Mouse (Mus musculus): ENCODE results near the gene Rpap3. TPM values are rescaled to one million over a fixed set of nuclear protein-coding genes. Genes with fewer than 3 reads are reported as not detected.
A peak's percentile ranks its signal among the peaks of the same experiment; 100 is the strongest.

Gene Rpap3
- total RNA-seq, 2 experiments from 2014 or later: 27.1 to 28.2 TPM

DNA sequence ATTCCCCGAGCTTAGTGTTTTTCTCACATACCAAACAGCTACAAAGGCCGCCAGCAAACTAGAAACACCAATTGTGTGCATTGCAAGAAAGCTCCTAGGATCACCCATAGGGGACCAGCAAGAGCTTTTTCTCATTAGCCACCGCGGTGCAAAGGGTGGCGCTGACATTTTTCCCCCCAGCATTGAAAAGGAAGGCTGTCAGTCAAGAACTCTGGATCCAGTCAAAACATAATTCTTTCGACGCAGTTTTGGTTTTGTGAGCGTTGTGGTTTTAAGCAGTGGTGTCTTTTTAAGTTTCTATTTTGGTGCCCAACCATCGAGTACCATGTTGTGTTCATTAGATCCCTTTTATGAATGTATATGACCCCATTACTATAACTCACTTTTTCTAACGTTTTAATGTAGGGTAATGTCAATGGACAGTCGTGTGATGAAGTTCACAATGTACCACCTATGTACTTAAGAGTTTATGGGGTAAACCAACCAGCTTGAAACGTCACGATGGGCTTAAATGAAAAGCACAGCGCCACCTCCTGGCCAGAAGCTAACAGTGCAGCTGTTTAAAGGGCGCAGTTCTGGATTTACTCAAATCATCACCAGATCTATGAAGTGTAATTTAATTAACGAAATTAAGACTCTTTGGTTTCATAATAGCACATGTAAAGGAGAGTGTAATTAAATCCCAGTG lies 40.5 kb downstream of the Rpap3 start:
- DNase-seq (ENCODE audit: low spot score in 2 of 2): no peak
- intact Hi-C loops (cut with DNase I): loop anchor here (2.0 to 10.0 kb wide), 3 partner anchors 350 to 470 kb away; partner anchors contain the start of genes Amigo2 and Pced1b

DNA sequence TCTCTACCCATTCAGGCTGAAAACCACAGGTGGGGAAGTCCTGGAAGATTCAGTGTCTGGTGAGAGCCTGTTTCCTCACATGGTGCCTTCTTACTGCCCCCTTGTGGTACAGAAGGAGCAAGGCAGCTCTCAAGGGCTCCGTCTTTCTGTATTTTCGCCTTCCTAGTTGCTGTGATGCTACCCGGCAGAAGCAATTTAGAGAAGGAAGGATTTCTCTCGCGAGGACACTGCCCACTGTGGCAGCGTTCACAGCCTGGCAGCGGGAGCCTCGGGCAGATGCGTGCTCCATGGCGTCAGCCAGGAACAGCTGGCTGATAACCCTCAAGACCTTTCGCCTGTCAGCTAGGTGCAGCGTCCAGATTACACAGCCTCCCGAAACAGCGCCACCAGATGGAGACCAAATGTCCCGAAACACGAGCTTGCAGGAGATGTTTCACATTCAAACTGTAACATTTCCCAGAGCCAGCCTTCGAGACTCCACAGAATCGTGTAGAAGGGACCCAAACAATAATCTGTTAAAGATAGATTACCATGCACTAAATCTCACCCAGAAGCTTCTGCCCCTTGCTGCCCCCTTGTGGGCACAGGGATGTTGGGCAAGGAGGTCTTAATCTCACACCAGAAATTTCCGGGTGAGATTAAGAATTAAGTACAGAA lies 41.7 kb downstream of the Rpap3 start:
- DNase-seq (ENCODE audit: low spot score in 2 of 2): peak; percentile 76
- intact Hi-C loops (cut with DNase I): loop anchor here (2.0 to 10.0 kb wide), 3 partner anchors 349 to 469 kb away; partner anchors contain the start of genes Amigo2 and Pced1b

DNA sequence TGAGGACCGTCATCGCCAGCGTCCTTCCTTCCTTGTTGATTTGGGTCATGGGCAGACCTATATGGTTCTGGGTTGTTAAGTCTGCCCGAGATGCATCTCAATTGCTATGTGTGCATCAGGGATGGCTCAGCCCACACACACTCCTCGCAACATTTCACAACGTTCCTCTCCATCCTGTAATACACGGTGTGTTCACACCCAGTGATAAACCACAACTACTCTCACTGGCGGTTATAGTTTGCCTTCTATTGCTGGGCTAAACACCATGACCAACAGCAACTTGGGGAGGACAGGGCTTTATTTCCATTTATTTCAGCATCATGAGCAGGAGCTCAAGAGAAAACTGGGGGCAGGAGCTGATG lies 46.9 kb downstream of the Rpap3 start:
- no peak for DNase-seq (ENCODE audit: low spot score in 2 of 2)
- intact Hi-C loops (cut with DNase I): no loop called here

DNA sequence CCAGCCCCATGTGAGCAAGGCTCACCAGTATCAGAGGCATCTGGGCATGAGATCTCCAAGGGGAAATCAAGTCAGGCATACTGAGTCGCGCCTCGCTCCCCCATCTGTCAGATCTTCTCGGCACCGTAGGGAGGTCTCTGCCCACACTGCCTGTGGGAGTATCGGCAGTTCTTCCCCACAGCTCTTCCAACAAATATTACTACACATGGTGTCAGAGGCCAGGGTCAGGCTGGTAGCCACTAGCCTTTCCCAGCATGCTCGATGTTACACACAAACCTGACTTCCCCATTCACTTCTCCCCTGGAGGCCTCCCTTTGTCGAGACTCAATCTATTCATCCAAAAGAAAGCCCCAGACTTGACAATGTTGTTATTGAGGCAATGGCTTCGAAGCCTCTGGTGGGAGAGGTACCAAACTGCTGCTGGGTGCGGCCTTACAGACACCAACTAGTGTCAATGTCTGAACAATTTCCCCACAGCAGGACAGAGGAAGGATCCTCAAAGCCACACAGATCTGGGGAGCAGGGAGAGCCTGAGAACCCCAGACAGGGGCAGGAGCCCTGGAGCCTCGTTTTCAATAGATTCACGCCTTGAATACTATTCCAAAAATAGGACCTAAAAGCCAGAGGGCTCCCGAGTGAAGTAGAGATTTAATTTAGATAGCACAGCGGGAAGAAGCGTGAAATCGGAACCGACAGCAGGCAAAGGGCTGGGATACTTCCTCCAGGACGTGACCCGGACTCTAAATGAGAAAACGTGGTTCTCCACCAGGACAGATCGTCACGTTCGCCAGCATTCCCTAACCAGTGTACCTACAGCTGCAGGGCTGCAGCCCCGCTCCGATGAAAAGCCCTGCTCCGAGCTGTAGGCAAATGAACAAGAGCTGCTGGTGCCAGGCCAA lies 47.5 kb downstream of the Rpap3 start:
- no peak for DNase-seq (ENCODE audit: low spot score in 2 of 2)
- intact Hi-C loops (cut with DNase I): no loop called here

DNA sequence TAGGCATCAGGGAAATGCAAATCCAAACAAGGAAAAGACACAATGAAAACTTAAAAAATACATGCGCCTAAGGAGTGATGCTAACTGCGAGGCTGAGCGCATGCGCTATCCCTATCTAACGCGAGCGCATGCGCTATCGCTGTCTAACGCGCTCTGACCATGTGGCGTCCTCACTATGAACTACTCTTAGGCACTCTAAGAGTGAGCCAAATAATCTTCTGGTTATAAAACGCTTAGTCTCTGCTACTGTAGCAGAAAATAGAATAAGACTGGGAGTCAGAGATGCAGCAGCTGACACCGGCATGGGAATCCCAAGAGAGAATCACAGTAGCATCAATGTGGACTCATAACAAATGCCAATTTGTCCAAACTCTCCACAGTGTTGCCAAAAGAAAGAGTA lies 48.2 kb downstream of the Rpap3 start:
- intact Hi-C loops (cut with DNase I): no loop called here
- no peak for DNase-seq (ENCODE audit: low spot score in 2 of 2)

DNA sequence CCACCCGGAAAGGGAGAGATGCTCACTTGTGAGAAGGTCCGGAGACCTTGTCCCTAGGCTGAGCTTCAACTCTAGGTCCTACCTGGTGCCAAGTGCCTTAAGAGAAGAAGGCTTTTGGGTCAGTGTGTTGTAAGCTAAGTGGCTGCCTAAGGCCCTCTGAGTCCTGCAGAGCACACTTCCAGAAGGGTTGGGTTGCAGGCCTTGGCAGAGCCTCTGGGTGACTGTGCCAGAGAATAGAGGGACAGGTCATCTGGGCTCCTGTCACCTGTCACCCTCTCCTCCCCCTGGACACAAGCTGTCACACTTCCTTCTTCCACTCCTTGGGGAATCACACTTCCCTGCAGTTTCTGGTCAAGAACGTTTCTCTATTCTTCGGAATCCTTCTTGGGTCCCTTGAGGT lies 55.9 kb downstream of the Rpap3 start:
- DNase-seq (ENCODE audit: low spot score in 2 of 2): no peak
- intact Hi-C loops (cut with DNase I): no loop called here

DNA sequence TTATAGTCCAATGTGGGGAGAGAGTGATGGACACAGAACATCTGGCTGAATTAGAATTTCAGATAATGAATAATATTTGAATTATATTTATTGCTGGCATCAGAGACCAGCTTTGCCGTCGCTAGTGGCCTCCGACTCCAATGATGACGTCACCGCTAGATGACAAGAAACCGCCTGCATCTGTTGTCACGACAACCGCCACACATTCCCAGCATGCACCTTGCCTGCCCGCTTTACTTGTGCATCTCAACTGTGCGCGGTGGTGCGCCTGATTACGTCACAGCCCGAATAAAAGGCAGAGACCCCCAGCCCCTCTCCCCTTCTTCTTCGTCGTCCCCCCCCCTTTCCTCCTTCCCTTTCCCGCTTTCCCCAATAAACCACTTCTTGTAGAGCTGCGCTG lies 57.4 kb downstream of the Rpap3 start:
- DNase-seq (ENCODE audit: low spot score in 2 of 2): peak in 1 of 2 experiments; percentile 42
- intact Hi-C loops (cut with DNase I): no loop called here

DNA sequence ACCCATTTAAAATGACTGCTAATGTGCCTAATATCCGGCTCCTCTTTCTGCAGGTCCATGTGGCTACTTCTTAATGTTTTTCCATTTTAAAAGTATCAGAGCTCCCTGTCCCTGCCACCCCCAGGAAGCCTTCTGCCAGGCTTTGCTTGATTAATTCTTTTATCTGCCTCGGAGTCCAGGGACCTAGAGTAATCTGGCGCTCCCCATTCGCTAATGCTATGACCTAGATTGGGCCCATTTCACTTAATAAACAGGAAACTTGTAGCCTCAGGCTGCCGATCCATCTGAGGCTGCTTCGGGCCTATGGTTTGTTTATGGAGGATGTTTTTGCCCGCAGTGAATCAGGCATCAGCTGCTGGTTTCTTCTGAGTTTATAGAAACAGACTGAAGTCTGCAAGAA lies 59.2 kb downstream of the Rpap3 start:
- intact Hi-C loops (cut with DNase I): no loop called here
- DNase-seq (ENCODE audit: low spot score in 2 of 2): no peak

DNA sequence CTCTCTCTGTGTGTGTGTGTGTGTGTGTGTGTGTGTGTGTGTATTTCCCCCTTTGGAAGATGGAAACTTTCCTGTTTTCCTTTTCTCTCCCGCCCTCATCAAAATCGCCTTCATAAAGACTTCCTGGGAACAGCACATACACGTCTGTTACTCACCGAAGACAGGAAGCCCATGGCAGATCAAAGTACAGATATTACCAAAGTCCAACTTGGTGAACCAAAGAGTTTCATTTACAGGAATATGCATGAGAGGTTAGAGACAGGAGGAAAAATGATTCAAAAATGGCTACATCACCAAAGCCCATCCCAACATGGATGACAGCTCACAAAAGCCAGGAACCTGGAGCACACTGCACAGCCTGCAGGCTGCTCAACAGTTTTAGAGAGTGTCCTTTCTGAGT lies 61.6 kb downstream of the Rpap3 start:
- no peak for DNase-seq (ENCODE audit: low spot score in 2 of 2)
- intact Hi-C loops (cut with DNase I): no loop called here

Other genes starting within 250 kb of the Rpap3 start
- gene Endou, start 25.5 kb upstream of the Rpap3 start, total RNA-seq (2021): 1 to 10 TPM; 2.8 to 2.9 TPM
- gene Rapgef3, start 62.1 kb upstream of the Rpap3 start, total RNA-seq (2021): 10 to 100 TPM; 35.7 to 52.9 TPM
- 100 to 1,000 TPM; 165 to 196 TPM for gene Slc48a1, start 72.7 kb upstream of the Rpap3 start, total RNA-seq (2021)
- gene Hdac7, start 138.7 kb upstream of the Rpap3 start, total RNA-seq (2021): 10 to 100 TPM; 21.4 to 36.4 TPM
- gene Vdr, start 204.8 kb upstream of the Rpap3 start, total RNA-seq (2021): under 1 TPM; 0.35 to 0.61 TPM